Mouse (Mus musculus) macrophage (primary cell): Measurements from ENCODE around the gene Gcgr. TPM values are rescaled to one million over a fixed set of nuclear protein-coding genes. Genes with fewer than 3 reads are reported as not detected.
"Not testable (repeated sequence)": the region's sequence is repeated elsewhere in the genome, so short reads cannot be mapped to it uniquely, and the experiment has no call there.

Source experiments
- H3K27ac ChIP-seq: fragments of 350-480 bp; formaldehyde crosslinking; 2 replicates; pipeline ENCODE4 v1.9.0; 2021
- H3K36me3 ChIP-seq: fragments of 350-480 bp; formaldehyde crosslinking; 2 replicates; pipeline ENCODE4 v1.9.0; 2021; ENCODE audit errors: inconsistent target
- H3K4me3 ChIP-seq: fragments of 350-480 bp; formaldehyde crosslinking; 2 replicates; pipeline ENCODE4 v1.9.0; 2021; ENCODE audit errors: inconsistent target
- H3K79me2 ChIP-seq: fragments of 350-480 bp; formaldehyde crosslinking; 2 replicates; pipeline ENCODE4 v1.9.0; 2021; ENCODE audit errors: inconsistent target
- WGBS: methylation state at CpG from one replicate; pipeline ENCODE4 v1.1.7; 2026; ENCODE audit warnings: inconsistent platforms; ENCODE audit not compliant: missing documents; 5-methylcytosine and 5-hydroxymethylcytosine counted together
- polyA plus RNA-seq: library from polyadenylated mRNA; stranded (reverse); fragments of 250-400 nt; gene quantifications from 3 replicates; pipeline ENCODE4 v1.2.4, GENCODE M21; 2018; ENCODE audit warnings: inconsistent platforms

The Gcgr gene
- polyA plus RNA-seq, 1 experiment from 2014 or later = 0.09 TPM

- Histone ChIP-seq H3K79me2 (peaks cover 62% of the 10 kb centered on the region), H3K4me3 (no peak overlapping the region), H3K36me3 (peaks cover 19% of the 10 kb centered on the region), H3K27ac (no peak overlapping the region)
- WGBS = 93% methylated on average over 3 of the region's 3 CpGs
These were observed 46.0 kb downstream of the Gcgr start for GRCm38 (mm10) chr11:120576365-120576981.

- Histone ChIP-seq H3K27ac (no peak overlapping the region), H3K36me3 (peaks cover 19% of the 10 kb centered on the region), H3K79me2 (peaks cover 52% of the 10 kb centered on the region), H3K4me3 (no peak overlapping the region)
- WGBS = 83% methylated on average over 7 of the region's 7 CpGs
These were observed 46.9 kb downstream of the Gcgr start for GRCm38 (mm10) chr11:120577211-120578023.

- Histone ChIP-seq H3K79me2 (peaks cover 52% of the 10 kb centered on the region), H3K36me3 (peaks cover 19% of the 10 kb centered on the region), H3K27ac (no peak overlapping the region), H3K4me3 (no peak overlapping the region)
- 81% methylated on average over 9 of the region's 10 CpGs for WGBS
These were observed 47.7 kb downstream of the Gcgr start for GRCm38 (mm10) chr11:120578024-120578693.

GRCm38 (mm10) chr11:120578694-120579243, 48.3 kb downstream of the Gcgr start:
- 92% methylated on average over 7 of the region's 11 CpGs for WGBS
- H3K27ac ChIP-seq = no peak overlapping the region
- H3K4me3 ChIP-seq = no peak overlapping the region
- H3K79me2 ChIP-seq = peaks cover 52% of the 10 kb centered on the region
- peaks cover 19% of the 10 kb centered on the region for H3K36me3 ChIP-seq

GRCm38 (mm10) chr11:120579316-120580107, 49.0 kb downstream of the Gcgr start:
- Histone ChIP-seq H3K27ac (peak overlapping the region; percentile 91), H3K36me3 (peaks cover 19% of the 10 kb centered on the region), H3K4me3 (peak overlapping the region; percentile 89), H3K79me2 (peaks cover 45% of the 10 kb centered on the region)
- WGBS = 66% methylated on average over 8 of the region's 15 CpGs

- H3K27ac ChIP-seq = peak overlapping the region; percentile 91
- H3K36me3 ChIP-seq = peaks cover 19% of the 10 kb centered on the region
- peaks cover 38% of the 10 kb centered on the region for H3K79me2 ChIP-seq
- H3K4me3 ChIP-seq = peak overlapping the region; percentile 89
- 41% methylated on average over 7 of the region's 7 CpGs for WGBS
These were observed 49.7 kb downstream of the Gcgr start for GRCm38 (mm10) chr11:120580190-120580589.

- peak overlapping the region; percentile 91 for H3K27ac ChIP-seq
- WGBS = under 1% methylated on average over 40 of the region's 44 CpGs
- H3K36me3 ChIP-seq = peaks cover 19% of the 10 kb centered on the region
- H3K79me2 ChIP-seq = peaks cover 33% of the 10 kb centered on the region
- H3K4me3 ChIP-seq = peak overlapping the region; percentile 89
These were observed 50.4 kb downstream of the Gcgr start for GRCm38 (mm10) chr11:120580871-120581331.

GRCm38 (mm10) chr11:120581490-120582267, 51.2 kb downstream of the Gcgr start, which contains the start of gene Arhgdia:
Gene Arhgdia (minus strand): TSS chr11:120581624.
- peak within 1 kb of the TSS; percentile 89 for H3K4me3 ChIP-seq
- WGBS = 2% methylated on average over 68 of the region's 75 CpGs
- H3K79me2 ChIP-seq = peaks cover 33% of the 10 kb centered on the region
- H3K36me3 ChIP-seq = peaks cover 25% of the 10 kb centered on the region
- H3K27ac ChIP-seq = peak within 1 kb of the TSS; percentile 91

- Histone ChIP-seq H3K79me2 (peaks cover 33% of the 10 kb centered on the region), H3K4me3 (peak overlapping the region; percentile 39), H3K27ac (peak overlapping the region; percentile 89), H3K36me3 (peaks cover 32% of the 10 kb centered on the region)
- 62% methylated on average over 8 of the region's 8 CpGs for WGBS
These were observed 51.9 kb downstream of the Gcgr start for GRCm38 (mm10) chr11:120582268-120582981.

- peaks cover 31% of the 10 kb centered on the region for H3K79me2 ChIP-seq
- WGBS = 95% methylated on average over 2 of the region's 2 CpGs
- H3K36me3 ChIP-seq = peaks cover 33% of the 10 kb centered on the region
- H3K4me3 ChIP-seq, H3K27ac ChIP-seq: not testable (repeated sequence)
These were observed 52.4 kb downstream of the Gcgr start for GRCm38 (mm10) chr11:120582982-120583293.

- 88% methylated on average over 1 of the region's 1 CpGs for WGBS
- H3K36me3 ChIP-seq = peaks cover 32% of the 10 kb centered on the region
These were observed 53.4 kb downstream of the Gcgr start for GRCm38 (mm10) chr11:120583937-120584336.

GRCm38 (mm10) chr11:120588531-120588930, 58.0 kb downstream of the Gcgr start:
- 60% methylated on average over 6 of the region's 6 CpGs for WGBS
- Histone ChIP-seq H3K27ac (no peak overlapping the region), H3K36me3 (peaks cover 51% of the 10 kb centered on the region; the same call in 1 of the 2 replicates), H3K4me3 (no peak overlapping the region), H3K79me2 (peaks cover 26% of the 10 kb centered on the region)

More at GRCm38 (mm10) chr11:120583937-120584336, 53.4 kb downstream of the Gcgr start:
- peaks cover 21% of the 10 kb centered on the region for H3K79me2 ChIP-seq
- H3K4me3 ChIP-seq = no peak overlapping the region
- no peak overlapping the region for H3K27ac ChIP-seq
